Mouse (Mus musculus): ENCODE measurements at regions not wholly inside any gene's neighbourhood (a gene's known extent, or its start where the extent isn't known, plus 50 kb on each side); places are given as distances from the start of the nearest gene placed in this dataset.

DNA sequence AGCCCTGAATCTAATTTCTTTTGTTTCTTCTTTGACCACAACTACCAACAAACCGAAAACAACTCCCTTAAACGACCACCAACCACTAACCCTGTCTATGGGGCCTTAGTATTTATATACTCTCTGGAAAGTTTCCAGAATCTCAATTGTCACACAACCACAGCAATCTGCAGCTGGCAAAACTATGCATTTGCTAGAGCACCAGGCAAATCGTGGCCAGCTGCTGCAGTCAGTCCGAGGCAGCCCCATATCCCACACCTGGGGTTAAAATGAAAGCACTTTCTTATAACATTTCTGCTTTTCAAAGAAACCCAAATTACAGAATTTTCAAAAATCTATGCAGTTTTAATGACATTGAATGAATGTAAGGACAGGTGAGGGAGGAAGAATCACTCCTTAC, 63.8 kb upstream of the Thpo start:
- TF ChIP-seq EP300 (optimal IDR thresholded peaks at IDR 0.05) (no peak), CTCF (IDR thresholded peaks at IDR 0.05; ENCODE audit: low read depth) (no peak)

Data from stomach, postnatal 0 days (tissue).